Mouse (Mus musculus) kidney, adult 2 months (tissue): ENCODE results near the gene Ddc. TPM values are rescaled to one million over a fixed set of nuclear protein-coding genes. Genes with fewer than 3 reads are reported as not detected.
A peak's percentile ranks its signal among the peaks of the same experiment; 100 is the strongest.

Experiments
- DNase-seq: peaks from one replicate; pipeline ENCODE4 v3.0.0; 2021
- H3K27ac ChIP-seq: fragments of 200-500 bp; 2 replicates; pipeline ENCODE4 v1.5.1; 2012; ENCODE audit warnings: low read depth, low read length, control low read depth, inconsistent platforms; ENCODE audit not compliant: insufficient read depth
- H3K27me3 ChIP-seq: fragments of 200-500 bp; replicated peaks from 2 replicates; pipeline ENCODE4 v1.6.1; 2012; ENCODE audit warnings: mild to moderate bottlenecking, moderate library complexity, low read length, inconsistent platforms; ENCODE audit not compliant: control insufficient read depth, insufficient read depth
- H3K36me3 ChIP-seq: fragments of 200-500 bp; 2 replicates; pipeline ENCODE4 v1.6.1; 2012; ENCODE audit warnings: mild to moderate bottlenecking, moderate library complexity, low read length, inconsistent platforms; ENCODE audit not compliant: control insufficient read depth, insufficient read depth
- H3K4me1 ChIP-seq: fragments of 200-500 bp; 2 replicates; pipeline ENCODE4 v1.6.1; 2011; ENCODE audit warnings: low read length; ENCODE audit not compliant: control insufficient read depth, insufficient read depth
- H3K4me3 ChIP-seq: fragments of 200-500 bp; 2 replicates; pipeline ENCODE4 v1.5.1; 2011; ENCODE audit warnings: mild to moderate bottlenecking, low read depth, low read length, control low read depth; ENCODE audit not compliant: insufficient read depth
- CTCF ChIP-seq: fragments of 200-500 bp; conservative IDR thresholded peaks from 2 replicates; pipeline ENCODE4 v1.5.1; 2011; ENCODE audit warnings: low read depth, mild to moderate bottlenecking, control low read depth, low read length, moderate library complexity, mixed read lengths; ENCODE audit not compliant: insufficient read depth, insufficient read length
- POLR2A ChIP-seq: fragments of 200-500 bp; IDR thresholded peaks from one replicate; pipeline ENCODE4 v1.6.1; 2011; ENCODE audit warnings: low read depth, low read length, control low read depth
- whole genome bisulfite sequencing: fragments of 180-500 bp; shearing (Covaris S2); methylation state at CpG from one replicate; pipeline ENCODE4 v1.1.7; 2018; 5-methylcytosine and 5-hydroxymethylcytosine counted together
- polyA plus RNA-seq: library from polyadenylated mRNA; depleted of rRNA; stranded (reverse); fragments of >200 nt; gene quantifications from 2 replicates; pipeline ENCODE4 v1.2.3, GENCODE M21; 2012

Ddc gene
- polyA plus RNA-seq, 1 experiment = 103 TPM

DNA sequence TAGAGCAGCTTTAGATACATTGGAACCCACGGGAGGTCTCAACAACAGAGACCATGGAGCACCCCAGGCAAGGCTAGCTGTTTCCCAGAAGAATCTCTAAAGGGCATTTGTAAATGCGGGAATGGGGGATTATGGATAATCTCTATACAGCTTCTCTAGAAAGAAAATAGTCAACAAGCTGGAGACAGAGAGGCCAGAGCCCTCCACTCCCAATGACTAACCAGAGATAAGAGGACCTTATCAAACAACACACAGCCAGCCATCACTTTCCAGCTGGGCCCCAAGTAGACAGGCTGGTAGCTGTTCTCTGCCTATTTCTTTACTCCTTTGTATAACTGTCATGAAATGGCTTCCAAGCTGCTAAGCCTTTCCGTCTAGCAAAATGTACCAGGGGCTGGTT is 82.2 kb downstream of the Ddc start:
- no peak for DNase-seq
- 89% methylated on average over 3 of the region's 3 CpGs for WGBS
- no peak overlapping the region for H3K4me3 ChIP-seq
- H3K27me3 ChIP-seq = no peaks in the 10 kb centered on the region
- TF ChIP-seq POLR2A (no peak), CTCF (no peak)
- H3K4me1 ChIP-seq = no peaks in the 10 kb centered on the region
- no peaks in the 10 kb centered on the region for H3K36me3 ChIP-seq
- no peak overlapping the region for H3K27ac ChIP-seq

DNA sequence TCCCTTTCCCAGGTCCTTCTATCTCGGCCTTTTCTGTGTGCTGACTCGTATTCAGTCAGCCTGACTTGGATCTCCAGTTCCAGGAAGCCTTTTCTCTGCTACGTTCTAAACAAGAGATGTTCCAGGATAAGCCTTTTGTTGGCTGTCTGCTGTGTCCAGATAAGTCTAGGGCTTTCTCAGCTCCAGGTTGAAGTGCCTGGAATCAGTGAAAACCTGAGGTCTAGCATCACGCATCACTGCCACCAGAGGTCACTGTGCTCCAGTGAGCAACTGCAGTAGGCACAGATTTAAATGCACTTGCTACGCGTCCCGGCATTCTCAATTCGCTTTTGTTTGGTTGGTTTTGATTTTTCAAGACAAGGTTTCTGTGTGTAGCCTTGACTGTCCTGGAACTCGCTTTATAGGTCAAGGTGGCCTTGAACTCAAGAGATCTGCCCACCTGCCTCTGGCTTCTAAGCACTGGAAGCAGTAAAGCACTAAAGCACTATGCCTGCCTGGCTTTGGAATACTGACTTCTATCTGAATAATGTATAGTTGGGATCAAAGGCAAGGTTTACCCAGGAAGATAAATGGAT is 86.0 kb downstream of the Ddc start:
- H3K36me3 ChIP-seq = no peaks in the 10 kb centered on the region
- WGBS = 26% methylated on average over 9 of the region's 9 CpGs
- no peaks in the 10 kb centered on the region for H3K27me3 ChIP-seq
- no peak overlapping the region for H3K4me3 ChIP-seq
- H3K27ac ChIP-seq = no peak overlapping the region
- no peaks in the 10 kb centered on the region for H3K4me1 ChIP-seq
- TF ChIP-seq POLR2A (no peak), CTCF (peak; percentile 96)
- DNase-seq = peak; percentile 80

DNA sequence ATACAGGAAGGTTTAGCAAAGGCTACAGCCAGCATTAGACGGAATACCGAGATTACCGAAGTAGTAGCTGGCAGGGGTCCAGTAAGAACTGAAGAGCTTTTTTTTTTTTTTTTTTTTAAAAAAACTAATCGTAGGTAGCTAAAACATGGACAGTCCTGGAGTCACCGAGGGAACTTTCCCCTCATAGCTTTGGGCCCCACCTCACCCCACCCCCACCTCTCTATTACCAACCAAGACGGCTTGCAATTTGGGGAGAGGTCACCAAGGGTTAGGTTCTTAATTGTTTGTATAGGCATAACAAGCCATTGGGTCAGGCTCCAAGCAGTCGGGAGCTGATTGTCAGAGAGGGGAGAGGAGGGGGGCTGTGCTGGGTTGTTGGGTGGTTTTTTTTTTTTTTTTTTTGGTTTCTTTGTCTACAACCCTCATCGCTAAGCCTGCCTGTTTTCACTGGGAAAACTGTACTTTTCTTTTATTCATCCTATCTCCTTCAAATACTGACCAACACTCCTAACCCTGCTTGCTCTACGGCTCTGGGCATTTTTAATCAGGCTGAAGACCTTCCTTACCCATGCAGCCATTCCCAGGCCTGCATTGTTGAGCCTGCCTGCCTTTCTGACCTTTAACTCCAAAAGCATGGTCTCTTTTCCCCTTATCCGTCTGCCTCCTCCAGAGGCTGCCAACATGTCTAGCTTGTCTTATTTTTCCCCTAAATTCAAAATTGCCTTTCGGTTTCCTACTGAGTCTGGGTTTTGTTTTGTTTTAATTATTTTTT is 88.4 kb downstream of the Ddc start:
- Histone ChIP-seq H3K4me3 (peak overlapping the region; percentile 85), H3K27me3 (no peaks in the 10 kb centered on the region), H3K27ac (peak overlapping the region; percentile 92), H3K4me1 (no peaks in the 10 kb centered on the region), H3K36me3 (no peaks in the 10 kb centered on the region)
- 14% methylated on average over 11 of the region's 11 CpGs for WGBS
- no peak for DNase-seq
- TF ChIP-seq CTCF (no peak), POLR2A (no peak)

DNA sequence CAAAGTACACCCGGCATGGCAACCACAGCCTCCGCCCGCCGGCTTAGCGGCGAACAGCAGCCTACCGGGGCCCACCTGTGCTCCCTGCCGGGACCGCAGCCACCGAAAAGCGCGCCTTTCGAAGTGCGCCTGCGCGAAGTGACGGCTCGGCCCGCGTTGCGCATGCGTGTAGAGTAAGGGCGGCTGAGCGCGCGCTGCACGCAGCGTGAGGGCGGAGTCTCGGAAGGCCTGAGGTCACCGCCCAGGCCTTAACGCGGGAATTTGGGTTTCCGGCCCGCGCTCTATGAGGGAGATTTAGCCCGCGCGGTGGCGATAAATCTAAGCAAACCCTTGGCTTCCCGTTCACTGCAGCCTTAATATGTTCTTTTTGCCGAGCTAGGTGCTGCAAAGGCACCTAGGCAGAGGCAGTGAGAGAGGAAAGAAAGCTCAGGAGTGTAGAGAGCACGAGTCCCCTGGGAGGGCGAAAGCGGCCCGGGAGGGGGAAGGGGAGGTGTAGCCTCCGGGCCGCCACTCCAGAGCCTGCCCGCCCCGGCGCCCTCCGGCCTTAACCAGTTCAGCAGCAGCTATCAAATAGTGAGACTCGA is 89.0 kb downstream of the Ddc start, which contains the start of gene Fignl1:
Gene Fignl1, minus strand, starts transcription at position 143 of the 584 bp plus-strand sequence.
- Histone ChIP-seq H3K36me3 (no peaks in the 10 kb centered on the region), H3K27ac (peak within 1 kb of the TSS; percentile 92), H3K27me3 (no peaks in the 10 kb centered on the region), H3K4me1 (no peaks in the 10 kb centered on the region), H3K4me3 (peak within 1 kb of the TSS; percentile 85)
- TF ChIP-seq POLR2A (no peak), CTCF (0 out of 2 replicates have a peak, but pooled peaks have one; percentile 6)
- under 1% methylated on average over 53 of the region's 53 CpGs for WGBS
- DNase-seq = peak; percentile 96

DNA sequence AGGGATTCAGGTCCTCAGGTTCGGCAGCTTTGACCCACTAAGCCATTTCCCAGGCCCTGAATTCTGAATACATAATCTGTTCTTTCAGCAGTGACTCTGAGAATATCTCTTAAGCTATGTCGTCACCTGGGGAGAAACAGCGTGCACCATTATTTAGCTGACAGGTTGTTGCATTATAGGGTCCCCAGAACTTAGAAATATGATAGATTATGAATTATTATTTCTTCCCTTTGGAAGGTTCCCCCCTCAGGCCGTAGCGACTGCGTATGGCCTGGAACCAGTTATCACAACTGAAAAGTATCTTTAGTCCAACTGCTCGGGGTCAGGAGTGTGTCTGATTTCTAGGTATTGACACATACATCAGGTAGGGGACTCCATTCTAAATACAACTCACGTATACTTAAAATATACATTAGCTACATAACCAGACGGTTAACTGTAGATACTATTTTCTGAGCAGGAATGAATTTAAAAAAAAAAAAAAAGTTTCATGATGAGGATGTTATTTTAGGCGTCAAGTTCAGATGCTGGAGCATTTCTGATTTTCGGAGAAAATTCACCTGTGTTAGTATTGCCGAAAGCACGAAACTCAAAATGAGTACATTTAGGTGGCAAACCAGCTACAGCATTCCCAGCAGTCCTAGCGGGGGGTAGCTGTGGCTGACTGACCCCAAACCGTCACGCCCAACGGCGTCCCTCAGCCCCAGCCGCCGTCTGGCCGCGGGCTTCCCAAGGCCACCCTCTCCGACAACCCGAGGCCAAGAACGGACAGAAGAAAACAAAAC is 89.7 kb downstream of the Ddc start:
- Histone ChIP-seq H3K4me3 (peak overlapping the region; percentile 83), H3K4me1 (no peaks in the 10 kb centered on the region), H3K27me3 (no peaks in the 10 kb centered on the region), H3K27ac (no peak overlapping the region), H3K36me3 (no peaks in the 10 kb centered on the region)
- 5% methylated on average over 25 of the region's 25 CpGs for WGBS
- DNase-seq = no peak
- TF ChIP-seq CTCF = no peak
- TF ChIP-seq POLR2A = no peak

DNA sequence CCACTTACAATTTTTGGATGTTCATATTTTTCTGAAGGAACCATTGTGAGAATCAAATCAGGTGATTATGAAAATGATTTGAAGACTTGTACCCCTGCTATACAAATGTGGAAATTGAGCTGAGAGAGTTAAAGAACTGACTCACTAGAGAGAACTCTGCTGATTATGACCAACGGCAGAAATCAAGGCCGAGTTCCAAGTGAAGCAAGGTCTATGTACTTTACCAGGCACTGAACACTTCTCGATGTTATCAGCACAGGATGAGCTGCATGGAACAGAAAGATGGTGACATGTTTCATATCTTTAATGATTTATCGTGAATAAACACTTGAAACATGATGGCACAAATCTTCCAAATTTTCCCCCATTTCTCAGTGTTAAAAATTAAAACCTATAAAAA is 92.0 kb downstream of the Ddc start:
- Histone ChIP-seq H3K4me1 (no peaks in the 10 kb centered on the region), H3K27me3 (no peaks in the 10 kb centered on the region), H3K4me3 (no peak overlapping the region), H3K27ac (no peak overlapping the region), H3K36me3 (no peaks in the 10 kb centered on the region)
- 84% methylated on average over 4 of the region's 4 CpGs for WGBS
- TF ChIP-seq CTCF (no peak), POLR2A (no peak)
- DNase-seq = no peak
